Mouse (Mus musculus): Measurements from ENCODE around the gene Vmn1r171.
"Not testable (repeated sequence)": the region's sequence is repeated elsewhere in the genome, so short reads cannot be mapped to it uniquely, and the experiment has no call there.

The Vmn1r171 gene

GRCm38 (mm10) chr7:23630422-23630821 is at the start of gene Vmn1r171:
Gene Vmn1r171 (plus strand): TSS chr7:23630722.
- DNase-seq = no peak

- DNase-seq = not testable (repeated sequence)
These were observed 24.6 kb upstream of the Vmn1r171 start, which contains the start of gene Vmn1r170 for GRCm38 (mm10) chr7:23605875-23606274. Gene Vmn1r170 (plus strand): TSS chr7:23606175.

GRCm38 (mm10) chr7:23658016-23658415 is 27.5 kb downstream of the Vmn1r171 start, which contains the start of gene Vmn1r172:
Gene Vmn1r172 (plus strand): TSS chr7:23658316.
- DNase-seq = no peak

Measured in cerebellum, postnatal 10 days (tissue).